Mouse (Mus musculus) cerebellum, adult 2 months (tissue): ENCODE results near the gene Vmn2r81. TPM values are rescaled to one million over a fixed set of nuclear protein-coding genes. Genes with fewer than 3 reads are reported as not detected.
"Not testable (repeated sequence)": the region's sequence is repeated elsewhere in the genome, so short reads cannot be mapped to it uniquely, and the experiment has no call there.

Experiments
- DNase-seq, 2 experiments: peaks; one replicate each; pipeline ENCODE4 v3.0.0; 2021
- H3K27ac ChIP-seq: fragments of 200-500 bp; 2 replicates; pipeline ENCODE4 v1.5.1; 2012; ENCODE audit warnings: low read length, control low read depth, inconsistent platforms; ENCODE audit not compliant: insufficient read depth
- H3K27me3 ChIP-seq: fragments of 200-500 bp; 2 replicates; pipeline ENCODE4 v1.6.1; 2012; ENCODE audit warnings: inconsistent platforms, mild to moderate bottlenecking, low read length, moderate library complexity; ENCODE audit not compliant: control insufficient read depth, insufficient read depth
- H3K4me1 ChIP-seq: fragments of 200-500 bp; 2 replicates; pipeline ENCODE4 v1.6.1; 2011; ENCODE audit warnings: low read length; ENCODE audit not compliant: control insufficient read depth, insufficient read depth
- H3K4me3 ChIP-seq: fragments of 200-500 bp; replicated peaks from 2 replicates; pipeline ENCODE3; 2011; ENCODE audit warnings: mild to moderate bottlenecking, low read depth, low read length, control low read depth; ENCODE audit not compliant: insufficient read depth
- CTCF ChIP-seq: fragments of 200-500 bp; IDR thresholded peaks from 2 replicates; pipeline ENCODE4 v1.5.1; 2011; ENCODE audit warnings: low read depth, mild to moderate bottlenecking, control low read depth, low read length, moderate library complexity, borderline replicate concordance; ENCODE audit not compliant: insufficient read depth
- POLR2A ChIP-seq: fragments of 200-500 bp; IDR thresholded peaks from 2 replicates; pipeline ENCODE4 v1.6.1; 2011; ENCODE audit warnings: low read length, control low read depth, borderline replicate concordance; ENCODE audit not compliant: insufficient read depth
- WGBS: fragments of 180-500 bp; shearing (Covaris S2); methylation state at CpG from one replicate; pipeline ENCODE4 v1.1.7; 2018; 5-methylcytosine and 5-hydroxymethylcytosine counted together
- polyA plus RNA-seq: library from polyadenylated mRNA; depleted of rRNA; stranded (reverse); fragments of >200 nt; gene quantifications from 2 replicates; pipeline ENCODE4 v1.2.3, GENCODE M21; 2012; rRNA removed

Vmn2r81 gene
- not detected in 2 replicates for polyA plus RNA-seq

- not testable (repeated sequence) for H3K4me3 ChIP-seq, H3K27ac ChIP-seq, H3K4me1 ChIP-seq, DNase-seq, H3K27me3 ChIP-seq
- WGBS = 68% methylated on average over 3 of the region's 3 CpGs
These were observed at the start of gene Vmn2r81 for GRCm38 (mm10) chr10:79247392-79247791. Gene Vmn2r81, plus strand, starts transcription at chr10:79247692.

GRCm38 (mm10) chr10:79199973-79200372 lies 47.5 kb upstream of the Vmn2r81 start:
- not testable (repeated sequence) for H3K4me3 ChIP-seq, H3K27ac ChIP-seq, H3K27me3 ChIP-seq, H3K4me1 ChIP-seq, DNase-seq
- 80% methylated on average over 1 of the region's 1 CpGs for WGBS

DNA sequence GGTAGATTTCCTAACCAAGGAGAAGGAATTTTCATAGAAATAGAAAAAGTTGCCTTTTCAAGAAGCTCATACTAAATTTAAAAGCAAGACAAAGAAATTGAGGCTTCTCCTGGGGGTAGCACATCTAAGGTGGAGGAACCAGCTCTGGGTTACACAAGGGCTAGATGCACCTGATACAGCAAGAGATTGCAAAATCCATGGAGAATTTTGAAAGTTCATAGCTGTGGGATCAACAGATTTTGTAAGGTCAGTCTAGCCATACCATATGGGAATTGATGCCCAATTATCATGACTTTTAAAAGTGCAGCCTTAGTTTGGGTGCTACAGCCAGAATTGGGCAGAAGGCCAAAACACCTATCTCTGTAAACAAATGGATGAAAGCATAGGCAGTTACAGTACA lies 27.1 kb upstream of the Vmn2r81 start:
- H3K4me1 ChIP-seq = no peaks in the 10 kb centered on the region
- H3K4me3 ChIP-seq = no peak overlapping the region
- TF ChIP-seq POLR2A (no peak), CTCF (no peak)
- no peaks in the 10 kb centered on the region for H3K27me3 ChIP-seq
- DNase-seq = no peak
- H3K27ac ChIP-seq = no peak overlapping the region

- Histone ChIP-seq H3K27me3 (no peaks in the 10 kb centered on the region), H3K4me3 (no peak overlapping the region), H3K4me1 (no peaks in the 10 kb centered on the region), H3K27ac (no peak overlapping the region)
- TF ChIP-seq POLR2A (no peak), CTCF (no peak)
- no peak for DNase-seq
These were observed 25.9 kb upstream of the Vmn2r81 start for GRCm38 (mm10) chr10:79221606-79222005.

DNA sequence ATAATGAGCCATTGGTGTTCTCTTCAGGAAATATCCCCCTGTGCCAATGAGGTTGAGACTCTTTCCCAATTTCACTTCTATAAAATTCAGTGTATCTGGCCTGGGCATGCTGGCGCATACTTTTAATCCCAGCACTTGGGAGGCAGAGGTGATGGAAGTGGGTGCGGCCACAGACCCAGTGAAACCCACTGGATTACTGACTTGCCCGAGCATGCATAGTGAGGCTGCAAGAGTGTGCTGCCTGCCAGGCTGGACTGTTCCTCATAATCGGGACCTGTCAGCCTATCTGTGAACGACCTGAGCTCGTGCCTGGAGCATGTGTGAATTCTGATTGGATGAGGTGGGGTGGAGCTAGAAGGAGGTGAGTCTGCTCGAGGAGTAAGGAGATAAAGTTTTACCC lies 25.3 kb upstream of the Vmn2r81 start:
- no peak overlapping the region for H3K4me3 ChIP-seq
- WGBS = 77% methylated on average over 7 of the region's 7 CpGs
- H3K4me1 ChIP-seq = no peaks in the 10 kb centered on the region
- H3K27ac ChIP-seq = no peak overlapping the region
- DNase-seq = no peak
- no peak for TF ChIP-seq POLR2A
- TF ChIP-seq CTCF = no peak
- H3K27me3 ChIP-seq = no peaks in the 10 kb centered on the region

DNA sequence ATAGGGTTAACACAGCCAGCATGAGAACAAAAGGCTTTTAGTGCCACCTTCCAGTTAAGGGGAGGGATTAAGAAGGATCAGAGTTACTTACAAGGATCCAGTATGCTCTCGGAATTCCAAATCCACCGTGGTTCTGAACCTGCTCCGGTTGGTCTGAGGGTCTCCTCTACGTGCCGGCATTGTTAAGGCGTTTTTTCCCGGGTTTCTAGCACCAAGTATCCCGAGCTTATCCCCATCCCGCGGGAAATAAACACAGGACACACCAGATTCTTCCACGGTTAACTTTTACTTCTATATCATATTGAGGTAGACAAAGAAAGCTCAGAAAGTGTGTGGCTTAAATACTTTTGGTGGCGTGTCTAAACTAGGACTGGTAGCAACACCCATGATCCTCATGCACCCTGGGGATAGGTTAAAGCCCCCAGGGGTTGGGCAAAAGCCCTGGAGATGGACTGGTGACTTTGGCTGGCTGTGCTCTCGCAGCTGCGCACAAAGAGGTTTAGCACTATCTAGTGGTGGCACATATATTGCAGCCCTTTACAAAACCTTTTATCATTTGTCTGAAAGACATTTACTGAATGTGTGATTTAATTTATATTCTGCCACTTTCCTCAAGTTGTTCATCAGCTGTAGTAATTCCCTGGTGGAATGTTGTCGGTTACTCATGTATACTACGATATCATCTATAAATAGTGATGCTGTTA lies 74.7 kb downstream of the Vmn2r81 start:
- H3K4me3 ChIP-seq = peak overlapping the region; percentile 42
- WGBS = 5% methylated on average over 16 of the region's 16 CpGs
- DNase-seq, H3K27ac ChIP-seq, H3K4me1 ChIP-seq, H3K27me3 ChIP-seq: not testable (repeated sequence)

DNA sequence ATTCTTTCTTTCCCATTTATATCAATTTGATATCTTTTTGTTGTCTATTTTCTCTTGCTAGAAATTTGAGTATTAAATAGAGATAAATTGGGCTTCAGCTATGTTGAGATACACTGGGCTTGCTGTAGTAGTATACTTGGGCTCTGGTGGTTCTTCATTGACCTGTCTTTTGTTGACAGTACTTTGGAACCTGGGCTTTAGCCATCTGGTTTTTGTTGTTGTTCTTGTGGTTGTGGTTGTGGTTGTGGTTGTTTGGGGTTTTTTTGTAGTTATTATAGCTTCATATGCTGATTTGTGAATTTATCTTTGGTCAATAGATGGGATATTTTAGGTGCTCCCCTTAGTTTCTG lies 75.2 kb downstream of the Vmn2r81 start:
- no peak for DNase-seq
- Histone ChIP-seq H3K27ac (no peak overlapping the region), H3K27me3 (no peaks in the 10 kb centered on the region), H3K4me1 (no peaks in the 10 kb centered on the region), H3K4me3 (no peak overlapping the region)
- TF ChIP-seq POLR2A = no peak
- no peak for TF ChIP-seq CTCF

Other genes starting within 250 kb of the Vmn2r81 start
- gene Olfr1351, start 235.2 kb upstream of the Vmn2r81 start, polyA plus RNA-seq = not detected in 2 replicates
- gene Olfr57, start 219.0 kb upstream of the Vmn2r81 start, polyA plus RNA-seq = not detected in 2 replicates
- gene 2610008E11Rik, start 150.1 kb upstream of the Vmn2r81 start, polyA plus RNA-seq = 13.5 and 14.4 TPM in 2 replicates
- not detected in 2 replicates for gene Vmn2r80, start 98.9 kb upstream of the Vmn2r81 start, polyA plus RNA-seq
- gene Vmn2r82, start 108.8 kb downstream of the Vmn2r81 start, polyA plus RNA-seq = not detected in 2 replicates
- gene Vmn2r83, start 221.0 kb downstream of the Vmn2r81 start, polyA plus RNA-seq = not detected in 2 replicates